Mouse (Mus musculus) cerebellum, adult 9-10 months (tissue): ENCODE results near the gene Cntnap1.

Experiments
- DNase-seq: peaks from one replicate; pipeline ENCODE4 v3.0.0; 2022

Cntnap1 gene

GRCm38 (mm10) chr11:101224337-101224736 is 54.0 kb downstream of the Cntnap1 start:
- DNase-seq = no peak

GRCm38 (mm10) chr11:101225331-101226064 is 55.2 kb downstream of the Cntnap1 start:
- no peak for DNase-seq

- DNase-seq = peak; percentile 96
These were observed 55.9 kb downstream of the Cntnap1 start, which contains the start of gene Ezh1 for GRCm38 (mm10) chr11:101226065-101226701. Ezh1 (minus strand) TSS chr11:101226463.

GRCm38 (mm10) chr11:101229361-101229900 is 59.1 kb downstream of the Cntnap1 start:
- no peak for DNase-seq

GRCm38 (mm10) chr11:101230061-101230511 is 59.8 kb downstream of the Cntnap1 start:
- no peak for DNase-seq

GRCm38 (mm10) chr11:101230526-101230925 is 60.2 kb downstream of the Cntnap1 start:
- no peak for DNase-seq

- no peak for DNase-seq
These were observed 60.9 kb downstream of the Cntnap1 start for GRCm38 (mm10) chr11:101230991-101231871.

- DNase-seq = no peak
These were observed 61.9 kb downstream of the Cntnap1 start for GRCm38 (mm10) chr11:101232010-101232839.

- DNase-seq = no peak
These were observed 62.9 kb downstream of the Cntnap1 start for GRCm38 (mm10) chr11:101233240-101233639.

GRCm38 (mm10) chr11:101234124-101234523 is 63.8 kb downstream of the Cntnap1 start:
- DNase-seq = no peak

- no peak for DNase-seq
These were observed 65.1 kb downstream of the Cntnap1 start for GRCm38 (mm10) chr11:101235429-101235828.

GRCm38 (mm10) chr11:101236782-101237181 is 66.5 kb downstream of the Cntnap1 start:
- DNase-seq = no peak

- no peak for DNase-seq
These were observed 67.8 kb downstream of the Cntnap1 start for GRCm38 (mm10) chr11:101238071-101238647.
